Mouse (Mus musculus): ENCODE data around the gene Tie1. TPM values are rescaled to one million over a fixed set of nuclear protein-coding genes. Genes with fewer than 3 reads are reported as not detected.

Tie1 gene
- total RNA-seq (2012; rRNA removed): not detected in 2 replicates
- not detected in 2 replicates for total RNA-seq (2014; rRNA removed)
- not detected in 2 replicates for polyA plus RNA-seq (2012; ENCODE audit: insufficient read length, low read depth)

GRCm38 (mm10) chr4:118489717-118490132, at the start of gene Tie1:
Gene Tie1, minus strand, starts transcription at chr4:118490061.
- Histone ChIP-seq H3K27ac (ENCODE audit: insufficient read depth, low read depth) (no peak within 1 kb of the TSS), H3K4me1 (ENCODE audit: control insufficient read depth in 1 of 2, insufficient read depth in 2 of 2) (no peaks in the 10 kb centered on the region), H3K36me3 (replicated peaks in 1 of 2; ENCODE audit: control insufficient read depth in 1 of 2, insufficient read depth in 1 of 2, low read length in 1 of 2) (no peaks in the 10 kb centered on the region), H3K79me2 (replicated peaks; ENCODE audit: control insufficient read depth, extremely low read depth, insufficient read depth, poor library complexity, severe bottlenecking) (no peaks in the 10 kb centered on the region), H3K4me3 (replicated peaks in 1 of 3; ENCODE audit: low read depth in 2 of 3, low read length in 2 of 3, poor library complexity in 1 of 3) (no peak within 1 kb of the TSS), H3K27me3 (replicated peaks) (peaks cover 47% of the 10 kb centered on the region), H3K9ac (ENCODE audit: insufficient read depth, low read depth) (no peak within 1 kb of the TSS), H3K9me3 (replicated peaks; ENCODE audit: low read length) (no peaks in the 10 kb centered on the region), H3K4me2 (ENCODE audit: insufficient read depth, low read depth, poor library complexity, severe bottlenecking) (no peak within 1 kb of the TSS)
- no peak for TF ChIP-seq CTCF (conservative IDR thresholded peaks at IDR 0.05 in 1 of 2, IDR thresholded peaks at IDR 0.05 in 1 of 2; ENCODE audit: low read depth in 2 of 2, low read length in 2 of 2)
- no peak for TF ChIP-seq ZKSCAN1 (IDR thresholded peaks at IDR 0.05; ENCODE audit: borderline replicate concordance, low read depth, low read length)
- no peak for TF ChIP-seq TCF12 (IDR thresholded peaks at IDR 0.05; ENCODE audit: low read depth, low read length)
- no peak for TF ChIP-seq POLR2A (IDR thresholded peaks at IDR 0.05; ENCODE audit: low read depth, low read length)
- in situ Hi-C loops (cut with MboI; ENCODE audit: low pct_ligation_motif_present, low pct_unique_long_range_greater_than_20kb, low sequenced_read_pairs) (loop anchor here (10.0 kb wide), 1 partner anchor 55 kb away; the partner anchor contains the start of gene Tmem125), dilution Hi-C loops (cut with MboI; ENCODE audit: extremely low pct_ligation_motif_present, extremely low pct_unique_long_range_greater_than_20kb, low sequenced_read_pairs) (no loop called here)
- no peak for DNase-seq (ENCODE audit: extremely low read depth)

GRCm38 (mm10) chr4:118537801-118538200, 47.9 kb upstream of the Tie1 start:
- Histone ChIP-seq H3K9me3 (replicated peaks; ENCODE audit: low read length) (no peaks in the 10 kb centered on the region), H3K36me3 (replicated peaks in 1 of 2; ENCODE audit: control insufficient read depth in 1 of 2, insufficient read depth in 1 of 2, low read length in 1 of 2) (no peaks in the 10 kb centered on the region), H3K27ac (ENCODE audit: insufficient read depth, low read depth) (no peak overlapping the region), H3K4me2 (ENCODE audit: insufficient read depth, low read depth, poor library complexity, severe bottlenecking) (no peak overlapping the region), H3K4me1 (ENCODE audit: control insufficient read depth in 1 of 2, insufficient read depth in 2 of 2) (no peaks in the 10 kb centered on the region), H3K4me3 (replicated peaks in 1 of 3; ENCODE audit: low read depth in 2 of 3, low read length in 2 of 3, poor library complexity in 1 of 3) (no peak overlapping the region), H3K9ac (ENCODE audit: insufficient read depth, low read depth) (no peak overlapping the region), H3K79me2 (replicated peaks; ENCODE audit: control insufficient read depth, extremely low read depth, insufficient read depth, poor library complexity, severe bottlenecking) (no peaks in the 10 kb centered on the region), H3K27me3 (replicated peaks) (peaks cover 95% of the 10 kb centered on the region)
- in situ Hi-C loops (cut with MboI; ENCODE audit: low pct_ligation_motif_present, low pct_unique_long_range_greater_than_20kb, low sequenced_read_pairs) (no loop called here), dilution Hi-C loops (cut with MboI; ENCODE audit: extremely low pct_ligation_motif_present, extremely low pct_unique_long_range_greater_than_20kb, low sequenced_read_pairs) (no loop called here)
- TF ChIP-seq RAD21 (IDR thresholded peaks at IDR 0.05; ENCODE audit: low read depth, low read length) (no peak), ZKSCAN1 (IDR thresholded peaks at IDR 0.05; ENCODE audit: borderline replicate concordance, low read depth, low read length) (no peak), SIN3A (IDR thresholded peaks at IDR 0.05; ENCODE audit: low read length) (no peak), CTCF (conservative IDR thresholded peaks at IDR 0.05 in 1 of 2, IDR thresholded peaks at IDR 0.05 in 1 of 2; ENCODE audit: low read depth in 2 of 2, low read length in 2 of 2) (no peak), E2F4 (IDR thresholded peaks at IDR 0.05; ENCODE audit: insufficient replicate concordance, low read depth, low read length) (no peak), JUN (IDR thresholded peaks at IDR 0.05; ENCODE audit: insufficient read depth, low read depth, low read length) (no peak), RCOR1 (conservative IDR thresholded peaks at IDR 0.05; ENCODE audit: low read depth, low read length) (no peak), ZMIZ1 (IDR thresholded peaks at IDR 0.05; ENCODE audit: low read depth, low read length) (no peak), MYC (IDR thresholded peaks at IDR 0.05; ENCODE audit: low read depth, low read length) (no peak), TCF12 (IDR thresholded peaks at IDR 0.05; ENCODE audit: low read depth, low read length) (no peak), MAX (IDR thresholded peaks at IDR 0.05; ENCODE audit: low read length) (no peak), MXI1 (IDR thresholded peaks at IDR 0.05; ENCODE audit: low read depth, low read length) (no peak), HCFC1 (IDR thresholded peaks at IDR 0.05; ENCODE audit: low read depth, low read length) (no peak)
- DNase-seq (ENCODE audit: extremely low read depth): no peak
